Mouse (Mus musculus) retina, postnatal 1 day (tissue): ENCODE data around the gene Hey2.

ENCODE experiments used
- DNase-seq: peaks from one replicate; pipeline ENCODE4 v3.0.0-alpha.2; 2012

Gene Hey2

GRCm38 (mm10) chr10:30789521-30789920 is 53.1 kb downstream of the Hey2 start:
- DNase-seq, result no peak

- no peak for DNase-seq
Observed at GRCm38 (mm10) chr10:30788340-30788721, 54.3 kb downstream of the Hey2 start.

- DNase-seq, result no peak
Observed at GRCm38 (mm10) chr10:30787684-30788339, 54.8 kb downstream of the Hey2 start.

- no peak for DNase-seq
Observed at GRCm38 (mm10) chr10:30786103-30786754, 56.4 kb downstream of the Hey2 start.
